Comparison of ENCODE assay signal across 9 mouse cellular contexts in genomic region chr4:143112985-143113384, GRCm38 (mm10).
DNase-seq lines count a peak whose midpoint lies in the region; ATAC-seq and TF ChIP-seq lines count a peak whose summit lies in the region.
"Had no signal": no experiment of that assay in that cellular context is flagged by ENCODE, and none has a peak within 500 bp of the region (broad histone marks: within the 10 kb centered on the region; RNA-seq: fewer than 3 reads in every experiment).

No protein-coding gene starts in this region.

- H3K4me1 ChIP-seq in intestine, embryonic 14.5 days (replicated peaks; ENCODE audit: control insufficient read depth, insufficient read depth, low read length) = no peaks in the 10 kb centered on the region
- H3K4me1 ChIP-seq in intestine, embryonic 16.5 days (ENCODE audit: control insufficient read depth, insufficient read depth, low read length) = no peaks in the 10 kb centered on the region; the same call in 1 of the 2 replicates
- no peaks in the 10 kb centered on the region for H3K4me1 ChIP-seq in midbrain, postnatal 0 days (ENCODE audit: insufficient read depth, low read length)
- H3K4me1 ChIP-seq: embryonic facial prominence, embryonic 13.5 days had no signal

- no peak for ATAC-seq in intestine, embryonic 14.5 days (replicated peaks; ENCODE audit: low FRiP score, low TSS enrichment, low read depth)
- no peak for ATAC-seq in intestine, embryonic 16.5 days
- ATAC-seq in midbrain, postnatal 0 days (ENCODE audit: low FRiP score) = no peak

- peak; percentile 81 for DNase-seq in intestine, embryonic 14.5 days (ENCODE audit: low spot score)
- peak; percentile 72 for DNase-seq in ES-CJ7 (ENCODE audit: low read depth, low spot score)
- DNase-seq in c-Kit-positive CD71-positive TER-119-positive erythroid progenitor cells, embryonic 14.5 days (ENCODE audit: low spot score) = peak; percentile 34
- DNase-seq in gastrocnemius, adult 2 months = peak; percentile 84
- peak; percentile 58 to 61 for DNase-seq in layer of hippocampus, postnatal 14 days (ENCODE audit: low spot score in 2 of 2)
- DNase-seq in midbrain, postnatal 0 days (ENCODE audit: low spot score) = peak; percentile 56
- peak; percentile 26 to 32 for DNase-seq in thymus, adult 18-20 months

- TF ChIP-seq CTCF in gastrocnemius, adult 2 months (IDR thresholded peaks at IDR 0.05) = peak; percentile 95
- TF ChIP-seq CTCF in midbrain, postnatal 0 days (IDR thresholded peaks at IDR 0.05) = peak; percentile 72

- H3K4me2 ChIP-seq in intestine, embryonic 14.5 days (ENCODE audit: low read length) = no peak overlapping the region
- H3K4me2 ChIP-seq in intestine, embryonic 16.5 days (ENCODE audit: low read depth, low read length) = no peak overlapping the region
- no peak overlapping the region for H3K4me2 ChIP-seq in midbrain, postnatal 0 days (ENCODE audit: low read depth, low read length, poor library complexity, severe bottlenecking)
- H3K4me2 ChIP-seq: embryonic facial prominence, embryonic 13.5 days had no signal

- intact Hi-C loops in gastrocnemius, adult 2 months (cut with DNase I) = loop anchor here (2.0 kb wide), 1 partner anchor 50 kb away; no protein-coding TSS in a partner anchor

- H3K27ac ChIP-seq in intestine, embryonic 14.5 days (ENCODE audit: low read depth) = no peak overlapping the region
- no peak overlapping the region for H3K27ac ChIP-seq in intestine, embryonic 16.5 days (ENCODE audit: low read length)
- H3K27ac ChIP-seq in gastrocnemius, adult 2 months = peak overlapping the region; percentile 28; the same call in 1 of the 2 replicates
- H3K27ac ChIP-seq in midbrain, postnatal 0 days (ENCODE audit: low read depth, low read length) = no peak overlapping the region
- H3K27ac ChIP-seq: embryonic facial prominence, embryonic 13.5 days had no signal

- H3K36me3 ChIP-seq in intestine, embryonic 14.5 days (ENCODE audit: control insufficient read depth, insufficient read depth, low read length) = peaks cover 35% of the 10 kb centered on the region
- peaks cover 6% of the 10 kb centered on the region for H3K36me3 ChIP-seq in intestine, embryonic 16.5 days (ENCODE audit: control insufficient read depth, insufficient read depth, low read length)
- H3K36me3 ChIP-seq in midbrain, postnatal 0 days (ENCODE audit: insufficient read depth, low read length) = peaks cover 24% of the 10 kb centered on the region

- no peak overlapping the region for H3K4me3 ChIP-seq in intestine, embryonic 14.5 days (ENCODE audit: low read depth, low read length)
- no peak overlapping the region for H3K4me3 ChIP-seq in intestine, embryonic 16.5 days (ENCODE audit: low read length)
- no peak overlapping the region for H3K4me3 ChIP-seq in gastrocnemius, adult 2 months
- H3K4me3 ChIP-seq in midbrain, postnatal 0 days (ENCODE audit: low read depth, low read length) = no peak overlapping the region
- H3K4me3 ChIP-seq: embryonic facial prominence, embryonic 13.5 days had no signal

- H3K9me3 ChIP-seq in intestine, embryonic 14.5 days (ENCODE audit: control insufficient read depth, low read length) = no peaks in the 10 kb centered on the region
- no peaks in the 10 kb centered on the region for H3K9me3 ChIP-seq in intestine, embryonic 16.5 days (ENCODE audit: control insufficient read depth, low read length)
- H3K9me3 ChIP-seq in midbrain, postnatal 0 days (ENCODE audit: low read length) = no peaks in the 10 kb centered on the region
- H3K9me3 ChIP-seq: embryonic facial prominence, embryonic 13.5 days had no signal

- H3K9ac ChIP-seq in intestine, embryonic 14.5 days (ENCODE audit: low read length) = no peak overlapping the region
- no peak overlapping the region for H3K9ac ChIP-seq in intestine, embryonic 16.5 days (ENCODE audit: low read depth, low read length)
- H3K9ac ChIP-seq in midbrain, postnatal 0 days (replicated peaks; ENCODE audit: low read length, poor library complexity, severe bottlenecking) = no peak overlapping the region
- H3K9ac ChIP-seq: embryonic facial prominence, embryonic 13.5 days had no signal

- H3K27me3 ChIP-seq in intestine, embryonic 14.5 days (replicated peaks; ENCODE audit: control insufficient read depth, insufficient read depth, low read length) = no peaks in the 10 kb centered on the region
- no peaks in the 10 kb centered on the region for H3K27me3 ChIP-seq in intestine, embryonic 16.5 days (replicated peaks; ENCODE audit: control insufficient read depth, insufficient read depth, low read length)
- H3K27me3 ChIP-seq in midbrain, postnatal 0 days (ENCODE audit: insufficient read depth, low read length) = no peaks in the 10 kb centered on the region
- H3K27me3 ChIP-seq: embryonic facial prominence, embryonic 13.5 days had no signal

- WGBS in intestine, embryonic 14.5 days = 42% methylated on average over 6 of the region's 6 CpGs
- 43% methylated on average over 6 of the region's 6 CpGs for WGBS in intestine, embryonic 16.5 days
- 30% methylated on average over 6 of the region's 6 CpGs for WGBS in midbrain, postnatal 0 days

Comparison
In these comparisons a context has a peak if more than half of its experiments do, and no peak if none do; other contexts are left out.
1. DNase-seq: peak in every context shown above with its lines; median percentile 84 in gastrocnemius, adult 2 months; 81 in intestine, embryonic 14.5 days; 72 in ES-CJ7; 60 in layer of hippocampus, postnatal 14 days; 56 in midbrain, postnatal 0 days; 34 in c-Kit-positive CD71-positive TER-119-positive erythroid progenitor cells, embryonic 14.5 days; 29 in thymus, adult 18-20 months.